Mouse (Mus musculus) left cerebral cortex, adult 8-10 months (tissue): Measurements from ENCODE around the gene Snrnp35. TPM values are rescaled to one million over a fixed set of nuclear protein-coding genes. Genes with fewer than 3 reads are reported as not detected.

Experiments used
- DNase-seq, 2 experiments: peaks; one replicate each; pipeline ENCODE4 v3.0.0; 2022; ENCODE audit warnings: low spot score in 2 of 2
- total RNA-seq, 4 experiments: library from RNA; stranded (reverse); gene quantifications; 2 replicates each; pipeline ENCODE4 v1.2.4; 2022

Snrnp35 gene
- total RNA-seq, 4 experiments from 2014 or later, result 19.0 to 29.8 (median 23.9) TPM

- DNase-seq, result no peak
Observed at GRCm38 (mm10) chr5:124536776-124537175, 53.8 kb downstream of the Snrnp35 start.

GRCm38 (mm10) chr5:124538813-124539792 is 56.2 kb downstream of the Snrnp35 start:
- peak in 1 of 2 experiments; percentile 59 for DNase-seq

DNA sequence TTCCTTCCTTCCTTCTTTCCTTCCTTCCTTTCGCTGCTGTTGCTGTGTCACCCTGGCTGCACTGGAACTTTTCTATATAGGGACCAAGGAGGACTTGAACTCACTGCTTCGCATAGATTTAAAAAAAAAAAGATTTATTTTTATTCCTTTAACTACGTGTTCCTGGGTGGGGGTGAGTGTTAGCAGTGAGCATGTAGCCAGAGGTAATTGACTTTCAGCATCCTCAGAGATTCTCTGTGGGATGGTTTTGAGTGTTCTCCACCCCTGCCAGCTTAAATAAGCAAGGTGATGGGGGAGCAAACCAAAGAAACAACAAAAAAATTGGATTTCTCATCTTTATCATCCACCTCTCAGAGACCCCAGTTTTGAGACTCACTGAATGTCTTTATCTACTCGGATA is 57.0 kb downstream of the Snrnp35 start:
- no peak for DNase-seq

- peak; percentile 93 to 97 for DNase-seq
Observed at GRCm38 (mm10) chr5:124540383-124540786, 57.5 kb downstream of the Snrnp35 start, which contains the start of gene Tmed2. Tmed2 (plus strand) TSS chr5:124540695.

Other genes starting within 250 kb of the Snrnp35 start
- gene Pitpnm2, start 233.4 kb upstream of the Snrnp35 start, total RNA-seq, result 100 to 1,000 TPM; 235 to 257 (median 249) TPM
- gene Mphosph9, start 155.2 kb upstream of the Snrnp35 start, total RNA-seq, result 10 to 100 TPM; 23.8 to 29.4 (median 27.1) TPM
- gene 2810006K23Rik, start 155.0 kb upstream of the Snrnp35 start, total RNA-seq, result 10 to 100 TPM in 3 of 4 experiments, 1 to 10 TPM in 1; 9.1 to 14.1 (median 12.8) TPM
- gene Cdk2ap1, start 120.1 kb upstream of the Snrnp35 start, total RNA-seq, result 100 to 1,000 TPM; 126 to 160 (median 136) TPM
- gene Sbno1, start 57.1 kb upstream of the Snrnp35 start, total RNA-seq, result 100 to 1,000 TPM; 137 to 172 (median 153) TPM
- 10 to 100 TPM; 46.3 to 56.1 (median 53.9) TPM for gene Kmt5a, start 43.2 kb upstream of the Snrnp35 start, total RNA-seq
- 10 to 100 TPM; 13.3 to 18.3 (median 15.8) TPM for gene Rilpl2, start 4.8 kb upstream of the Snrnp35 start, total RNA-seq
- gene Rilpl1, start 48.3 kb downstream of the Snrnp35 start, total RNA-seq, result 10 to 100 TPM; 51.6 to 69.0 (median 61.8) TPM
- 100 to 1,000 TPM; 104 to 114 (median 110) TPM for gene Tmed2, start 57.6 kb downstream of the Snrnp35 start, total RNA-seq
- gene Ddx55, start 69.7 kb downstream of the Snrnp35 start, total RNA-seq, result 10 to 100 TPM; 24.9 to 28.0 (median 27.0) TPM
- gene Eif2b1, start 96.0 kb downstream of the Snrnp35 start, total RNA-seq, result 10 to 100 TPM; 30.2 to 38.8 (median 32.8) TPM
- gene Gtf2h3, start 96.0 kb downstream of the Snrnp35 start, total RNA-seq, result 10 to 100 TPM; 24.3 to 27.5 (median 25.7) TPM
- 10 to 100 TPM; 55.7 to 63.9 (median 61.6) TPM for gene Atp6v0a2, start 145.4 kb downstream of the Snrnp35 start, total RNA-seq
- gene Dnah10, start 242.0 kb downstream of the Snrnp35 start, total RNA-seq, result under 1 TPM; 0.59 to 0.72 (median 0.67) TPM